Comparison of ENCODE assay signal across 8 mouse cellular contexts in genomic region chr11:5100283-5100682, GRCm38 (mm10). TPM values are rescaled to one million over a fixed set of nuclear protein-coding genes. Genes with fewer than 3 reads are reported as not detected.
DNase-seq lines count a peak whose midpoint lies in the region; ATAC-seq and TF ChIP-seq lines count a peak whose summit lies in the region.

No protein-coding gene starts in this region.

- H3K4me1 ChIP-seq in heart, embryonic 10.5 days: peaks cover 27% of the 10 kb centered on the region
- peaks cover 63% of the 10 kb centered on the region for H3K4me1 ChIP-seq in G1E (ENCODE audit: insufficient read depth, low read depth, low read length)
- H3K4me1 ChIP-seq in forebrain, postnatal 0 days (ENCODE audit: insufficient read depth): peaks cover 16% of the 10 kb centered on the region; the same call in 1 of the 2 replicates

- peak overlapping the region; percentile 100 for H3K27ac ChIP-seq in heart, embryonic 10.5 days
- peak overlapping the region; percentile 98 for H3K27ac ChIP-seq in forebrain, postnatal 0 days (ENCODE audit: low read depth, low read length)
- peak overlapping the region; percentile 99 for H3K27ac ChIP-seq in macrophage

- no peaks in the 10 kb centered on the region for H3K9me3 ChIP-seq in heart, embryonic 10.5 days
- no peaks in the 10 kb centered on the region for H3K9me3 ChIP-seq in G1E (replicated peaks)
- H3K9me3 ChIP-seq in forebrain, postnatal 0 days (ENCODE audit: low read length): no peaks in the 10 kb centered on the region

- intact Hi-C loops in heart, postnatal 10 days (cut with DNase I): no loop called here

- peaks cover 28% of the 10 kb centered on the region for H3K36me3 ChIP-seq in heart, embryonic 10.5 days
- H3K36me3 ChIP-seq in G1E (replicated peaks) (peaks cover 56% of the 10 kb centered on the region), macrophage (ENCODE audit: inconsistent target) (peaks cover 6% of the 10 kb centered on the region; the same call in 1 of the 2 replicates)
- no peaks in the 10 kb centered on the region for H3K36me3 ChIP-seq in forebrain, postnatal 0 days (ENCODE audit: insufficient read depth)

- no peaks in the 10 kb centered on the region for H3K27me3 ChIP-seq in heart, embryonic 10.5 days (ENCODE audit: insufficient read depth, poor library complexity, severe bottlenecking)
- no peaks in the 10 kb centered on the region for H3K27me3 ChIP-seq in G1E (ENCODE audit: insufficient read depth, low read length)
- no peaks in the 10 kb centered on the region for H3K27me3 ChIP-seq in forebrain, postnatal 0 days (ENCODE audit: insufficient read depth, low read length)

- peak overlapping the region; percentile 99 for H3K4me3 ChIP-seq in heart, embryonic 10.5 days
- peak overlapping the region; percentile 93 for H3K4me3 ChIP-seq in G1E (ENCODE audit: low read depth, low read length)
- peak overlapping the region; percentile 93 for H3K4me3 ChIP-seq in forebrain, postnatal 0 days (ENCODE audit: low read depth, low read length)
- H3K4me3 ChIP-seq in macrophage (ENCODE audit: inconsistent target): peak overlapping the region; percentile 55

- peak overlapping the region; percentile 71 for H3K4me2 ChIP-seq in forebrain, postnatal 0 days (ENCODE audit: low read depth)

- no peak for ATAC-seq in G1E (ENCODE audit: extremely low read depth, insufficient number of reproducible peaks, low FRiP score, poor library complexity, severe bottlenecking)
- ATAC-seq in forebrain, postnatal 0 days: no peak

- DNase-seq in heart, embryonic 10.5 days (ENCODE audit: low spot score): no peak
- DNase-seq in heart, postnatal 10 days: no peak
- no peak for DNase-seq in G1E (ENCODE audit: low spot score)
- DNase-seq in forebrain, postnatal 0 days: no peak
- no peak for DNase-seq in spleen, adult 18-20 months
- DNase-seq in adrenal gland, postnatal 14 days: no peak
- DNase-seq in c-Kit-positive CD71-positive TER-119-positive erythroid progenitor cells, embryonic 14.5 days (ENCODE audit: low spot score): no peak

- 3% methylated on average over 7 of the region's 7 CpGs for WGBS in heart, embryonic 10.5 days
- 2% methylated on average over 7 of the region's 7 CpGs for WGBS in forebrain, postnatal 0 days
- WGBS in macrophage (ENCODE audit: missing documents): 6% methylated on average over 7 of the region's 7 CpGs

- peak overlapping the region; percentile 91 for H3K9ac ChIP-seq in forebrain, postnatal 0 days

- H3K79me2 ChIP-seq in macrophage (ENCODE audit: inconsistent target): peaks cover 40% of the 10 kb centered on the region

- TF ChIP-seq CTCF in G1E (IDR thresholded peaks at IDR 0.05; ENCODE audit: low read depth, low read length): no peak
- peak; percentile 28 for TF ChIP-seq CTCF in forebrain, postnatal 0 days (IDR thresholded peaks at IDR 0.05; ENCODE audit: low read depth)

RNA-seq across cellular contexts. Expression of gene Ewsr1, which starts 1.2 kb away (rescaled TPM):
- polyA plus RNA-seq in heart, embryonic 10.5 days (2016; fragmentation: Nextera tagmentation; extraction: Ambion mirVana): 569 and 680 TPM in 2 replicates
- 100 to 1,000 TPM; 167 to 175 TPM for total RNA-seq in heart, postnatal 10 days (2021)
- total RNA-seq in G1E (2014; fragmentation: Nextera tagmentation) (454 and 476 TPM in 2 replicates), G1E (2017) (527 and 560 TPM in 2 replicates)
- polyA plus RNA-seq in G1E (2012) (1,012 and 1,154 TPM in 2 replicates), macrophage (2018) (241 to 1,448 TPM (median 260 TPM) in 3 replicates)
- total RNA-seq in forebrain, postnatal 0 days (2014; rRNA removed): 271 and 355 TPM in 2 replicates
- polyA plus RNA-seq in forebrain, postnatal 0 days (2015; fragmentation: Nextera tagmentation; extraction: Ambion mirVana): 362 and 390 TPM in 2 replicates
- total RNA-seq in macrophage (2018; cell fraction: chromatin; rRNA removed): 1,000 to 10,000 TPM in 24 of 26 experiments, 100 to 1,000 TPM in 2; 726 to 1,575 (median 1,318) TPM
- total RNA-seq in macrophage (2018; cell fraction: cytosol; rRNA removed): 100 to 1,000 TPM; 140 to 209 (median 182) TPM
- total RNA-seq in macrophage (2018; cell fraction: nucleus; rRNA removed): 1,000 to 10,000 TPM in 1 of 26 experiments, 100 to 1,000 TPM in 25; 418 to 1,007 (median 711) TPM
- total RNA-seq in adrenal gland, postnatal 14 days (2021): 297 and 324 TPM in 2 replicates

RNA-seq across cellular contexts. Expression of gene Rhbdd3, which starts 1.6 kb away (rescaled TPM):
- 34.2 and 35.0 TPM in 2 replicates for polyA plus RNA-seq in heart, embryonic 10.5 days (2016; fragmentation: Nextera tagmentation; extraction: Ambion mirVana)
- total RNA-seq in heart, postnatal 10 days (2021): 10 to 100 TPM; 19.7 to 19.9 TPM
- 9.7 and 10.9 TPM in 2 replicates for total RNA-seq in G1E (2014; fragmentation: Nextera tagmentation)
- total RNA-seq in G1E (2017): 19.4 and 21.1 TPM in 2 replicates
- 37.2 and 42.8 TPM in 2 replicates for polyA plus RNA-seq in G1E (2012)
- total RNA-seq in forebrain, postnatal 0 days (2014; rRNA removed): 31.0 and 34.5 TPM in 2 replicates
- polyA plus RNA-seq in forebrain, postnatal 0 days (2015; fragmentation: Nextera tagmentation; extraction: Ambion mirVana): 33.3 and 36.6 TPM in 2 replicates
- total RNA-seq in macrophage (2018; cell fraction: chromatin; rRNA removed): 10 to 100 TPM in 25 of 26 experiments, 1 to 10 TPM in 1; 9.4 to 29.1 (median 17.1) TPM
- 10 to 100 TPM in 6 of 26 experiments, 1 to 10 TPM in 20; 5.5 to 12.1 (median 7.9) TPM for total RNA-seq in macrophage (2018; cell fraction: cytosol; rRNA removed)
- 10 to 100 TPM in 25 of 26 experiments, 1 to 10 TPM in 1; 9.7 to 31.4 (median 17.2) TPM for total RNA-seq in macrophage (2018; cell fraction: nucleus; rRNA removed)
- polyA plus RNA-seq in macrophage (2018): 7.5 to 13.4 TPM (median 8.4 TPM) in 3 replicates
- total RNA-seq in adrenal gland, postnatal 14 days (2021): 18.3 and 19.0 TPM in 2 replicates

RNA-seq across cellular contexts. Expression of gene Gas2l1, which starts 35.2 kb away (rescaled TPM):
- polyA plus RNA-seq in heart, embryonic 10.5 days (2016; fragmentation: Nextera tagmentation; extraction: Ambion mirVana): 27.0 and 34.4 TPM in 2 replicates
- total RNA-seq in heart, postnatal 10 days (2021): 10 to 100 TPM; 20.9 to 21.6 TPM
- total RNA-seq in G1E (2014; fragmentation: Nextera tagmentation) (29.4 and 32.1 TPM in 2 replicates), G1E (2017) (18.2 and 22.1 TPM in 2 replicates)
- polyA plus RNA-seq in G1E (2012) (103 and 113 TPM in 2 replicates), macrophage (2018) (29.9 to 46.7 TPM (median 32.6 TPM) in 3 replicates)
- 25.9 and 30.7 TPM in 2 replicates for total RNA-seq in forebrain, postnatal 0 days (2014; rRNA removed)
- 18.7 and 23.3 TPM in 2 replicates for polyA plus RNA-seq in forebrain, postnatal 0 days (2015; fragmentation: Nextera tagmentation; extraction: Ambion mirVana)
- total RNA-seq in macrophage (2018; cell fraction: chromatin; rRNA removed): 10 to 100 TPM; 15.3 to 70.4 (median 34.4) TPM
- 10 to 100 TPM; 18.0 to 48.6 (median 29.3) TPM for total RNA-seq in macrophage (2018; cell fraction: cytosol; rRNA removed)
- total RNA-seq in macrophage (2018; cell fraction: nucleus; rRNA removed): 10 to 100 TPM; 14.6 to 55.5 (median 29.8) TPM
- 34.5 and 35.0 TPM in 2 replicates for total RNA-seq in adrenal gland, postnatal 14 days (2021)

RNA-seq across cellular contexts. Expression of gene Rasl10a, which starts 42.4 kb away (rescaled TPM):
- 1.1 and 1.4 TPM in 2 replicates for polyA plus RNA-seq in heart, embryonic 10.5 days (2016; fragmentation: Nextera tagmentation; extraction: Ambion mirVana)
- 1 to 10 TPM in 1 of 2 experiments, under 1 TPM in 1; 0.69 to 1.9 TPM for total RNA-seq in heart, postnatal 10 days (2021)
- total RNA-seq in G1E (2014; fragmentation: Nextera tagmentation): not detected in 2 replicates
- 0.55 TPM in 1 of 2 replicates, not detected in the other for total RNA-seq in G1E (2017)
- 0.37 and 0.47 TPM in 2 replicates for polyA plus RNA-seq in G1E (2012)
- total RNA-seq in forebrain, postnatal 0 days (2014; rRNA removed): 2.3 and 6.8 TPM in 2 replicates
- polyA plus RNA-seq in forebrain, postnatal 0 days (2015; fragmentation: Nextera tagmentation; extraction: Ambion mirVana): 4.5 and 5.3 TPM in 2 replicates
- not detected for total RNA-seq in macrophage (2018; cell fraction: chromatin; rRNA removed)
- total RNA-seq in macrophage (2018; cell fraction: cytosol; rRNA removed): not detected
- not detected for total RNA-seq in macrophage (2018; cell fraction: nucleus; rRNA removed)
- polyA plus RNA-seq in macrophage (2018): not detected in 3 replicates
- 0.30 and 0.34 TPM in 2 replicates for total RNA-seq in adrenal gland, postnatal 14 days (2021)

RNA-seq across cellular contexts. Expression of gene Emid1, which starts 51.8 kb away (rescaled TPM):
- 11.8 and 14.6 TPM in 2 replicates for polyA plus RNA-seq in heart, embryonic 10.5 days (2016; fragmentation: Nextera tagmentation; extraction: Ambion mirVana)
- total RNA-seq in heart, postnatal 10 days (2021): 1 to 10 TPM; 4.7 to 5.1 TPM
- total RNA-seq in G1E (2014; fragmentation: Nextera tagmentation) (not detected in 2 replicates), G1E (2017) (0.16 TPM in 1 of 2 replicates, not detected in the other)
- polyA plus RNA-seq in G1E (2012) (not detected in 2 replicates), macrophage (2018) (0.53 to 0.57 TPM (median 0.54 TPM) in 3 replicates)
- 16.4 and 22.8 TPM in 2 replicates for total RNA-seq in forebrain, postnatal 0 days (2014; rRNA removed)
- polyA plus RNA-seq in forebrain, postnatal 0 days (2015; fragmentation: Nextera tagmentation; extraction: Ambion mirVana): 28.5 and 34.2 TPM in 2 replicates
- total RNA-seq in macrophage (2018; cell fraction: chromatin; rRNA removed): 1 to 10 TPM in 3 of 26 experiments, under 1 TPM in 5, not detected in 18; 0.45 to 1.5 (median 0.74) TPM
- total RNA-seq in macrophage (2018; cell fraction: cytosol; rRNA removed): under 1 TPM in 25 of 26 experiments, not detected in 1; 0.10 to 0.91 (median 0.44) TPM
- total RNA-seq in macrophage (2018; cell fraction: nucleus; rRNA removed): 1 to 10 TPM in 5 of 26 experiments, under 1 TPM in 11, not detected in 10; 0.44 to 1.5 (median 0.81) TPM
- total RNA-seq in adrenal gland, postnatal 14 days (2021): 8.9 and 10.1 TPM in 2 replicates
